Mouse (Mus musculus): ENCODE measurements at regions not wholly inside any gene's neighbourhood (a gene's known extent, or its start where the extent isn't known, plus 50 kb on each side); places are given as distances from the start of the nearest gene placed in this dataset.

- TF ChIP-seq POLR2A (IDR thresholded peaks at IDR 0.05; ENCODE audit: extremely low read depth, insufficient read depth, low read length) (no peak), CTCF (IDR thresholded peaks at IDR 0.05; ENCODE audit: extremely low read depth, insufficient read depth, low read length) (no peak)
These were observed 166.2 kb upstream of the Cdkn3 start for GRCm38 (mm10) chr14:46594151-46594550.
